Mouse (Mus musculus): Measurements from ENCODE around the gene Srsf4. TPM values are rescaled to one million over a fixed set of nuclear protein-coding genes. Genes with fewer than 3 reads are reported as not detected.

Srsf4 gene
- total and polyA plus RNA-seq, 3 experiments, result 20.4 to 34.9 (median 31.9) TPM

DNA sequence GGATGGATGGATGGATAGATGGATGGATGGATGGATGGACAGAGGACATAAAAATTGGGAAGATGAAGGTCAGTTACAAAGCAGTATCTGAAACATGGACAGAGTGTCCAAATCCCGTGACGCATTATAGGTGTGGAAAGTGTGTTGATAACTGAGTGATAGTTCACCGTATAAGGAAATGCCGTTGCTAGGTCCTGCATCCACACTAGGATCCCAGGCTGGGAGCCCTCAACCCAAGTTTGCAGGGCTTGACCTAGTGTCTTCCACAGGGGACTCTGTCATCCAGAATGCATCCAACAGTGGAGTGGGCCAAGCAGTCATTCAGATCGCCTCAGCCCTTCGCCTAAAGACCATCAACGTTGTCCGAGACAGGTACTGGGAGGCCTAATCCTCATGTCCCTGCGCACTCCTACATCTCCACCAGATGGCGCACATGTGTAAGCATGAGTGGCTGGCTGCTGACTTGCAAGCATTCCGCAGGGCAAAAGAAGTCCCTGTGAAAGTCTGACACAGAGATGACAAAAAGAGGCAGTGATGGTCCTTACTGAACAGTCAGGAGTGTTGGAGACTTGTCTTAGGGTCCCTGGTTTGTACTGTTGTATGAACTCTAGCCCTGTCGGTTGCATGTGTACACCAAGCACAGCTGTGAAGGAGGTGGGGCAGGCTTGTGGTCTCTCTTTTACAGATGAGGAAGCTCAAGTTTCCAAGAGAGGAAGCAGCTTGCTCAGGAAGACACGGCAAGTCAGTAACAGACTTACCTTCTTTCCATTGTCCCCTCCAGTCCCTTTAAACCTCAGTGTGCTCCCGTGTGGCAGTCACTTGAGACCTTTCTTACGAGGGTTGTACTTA, 12.7 kb upstream of the Srsf4 start:
- TF ChIP-seq EP300 (IDR thresholded peaks at IDR 0.05; ENCODE audit: insufficient read depth, low read depth, low read length) (peak; percentile 93), POLR2A (IDR thresholded peaks at IDR 0.05; ENCODE audit: insufficient read depth, low read depth, low read length) (no peak), CTCF (IDR thresholded peaks at IDR 0.05) (no peak; the same call in none of the 2 replicates)
- no peaks in the 10 kb centered on the region for H3K79me2 ChIP-seq (replicated peaks; ENCODE audit: control insufficient read depth, insufficient read depth, low read length)
- intact Hi-C loops (cut with DNase I), result loop anchor here (2.0 to 5.0 kb wide), 4 partner anchors 118 to 317 kb away; no protein-coding TSS in a partner anchor
- H3K4me3 ChIP-seq, result no peak overlapping the region
- peak; percentile 80 to 85 for DNase-seq
- WGBS, result 38% methylated on average over 15 of the region's 15 CpGs
- H3K27ac ChIP-seq, result no peak overlapping the region
- no peaks in the 10 kb centered on the region for H3K27me3 ChIP-seq (ENCODE audit: control insufficient read depth, insufficient read depth, low read length)
- peaks cover 2% of the 10 kb centered on the region for H3K4me1 ChIP-seq (ENCODE audit: control insufficient read depth, insufficient read depth, low read length)
- H3K36me3 ChIP-seq (ENCODE audit: control insufficient read depth, insufficient read depth, low read length), result no peaks in the 10 kb centered on the region
- no peak overlapping the region for H3K9ac ChIP-seq (ENCODE audit: low read depth, low read length)

DNA sequence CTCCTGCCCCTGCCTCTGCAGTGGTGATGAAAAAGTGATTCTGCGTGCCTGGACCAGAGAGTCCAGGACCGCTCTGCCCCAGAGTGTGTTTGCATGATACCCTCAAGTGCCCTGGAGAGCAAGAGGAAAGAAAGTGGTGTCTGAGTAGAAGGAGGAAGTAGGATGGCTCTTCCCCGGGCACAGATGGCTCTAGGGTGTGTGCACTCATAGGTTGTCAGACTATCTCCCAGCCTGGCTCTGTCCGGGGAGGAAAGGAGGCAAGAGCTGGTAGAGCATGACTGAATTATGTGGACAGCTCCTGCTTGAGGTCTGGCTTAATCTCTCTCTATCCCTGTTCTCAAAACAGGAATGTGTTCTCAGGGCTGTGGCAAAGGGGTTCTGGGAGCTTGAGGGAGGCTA, 12.1 kb upstream of the Srsf4 start:
- WGBS, result 67% methylated on average over 4 of the region's 4 CpGs
- peak in 1 of 2 experiments; percentile 30 for DNase-seq
- Histone ChIP-seq H3K27me3 (ENCODE audit: control insufficient read depth, insufficient read depth, low read length) (no peaks in the 10 kb centered on the region), H3K9ac (ENCODE audit: low read depth, low read length) (no peak overlapping the region), H3K4me3 (no peak overlapping the region), H3K79me2 (replicated peaks; ENCODE audit: control insufficient read depth, insufficient read depth, low read length) (no peaks in the 10 kb centered on the region), H3K4me1 (ENCODE audit: control insufficient read depth, insufficient read depth, low read length) (no peaks in the 10 kb centered on the region; the same call in 1 of the 2 replicates), H3K27ac (no peak overlapping the region), H3K36me3 (ENCODE audit: control insufficient read depth, insufficient read depth, low read length) (no peaks in the 10 kb centered on the region)
- intact Hi-C loops (cut with DNase I), result loop anchor here (2.0 to 5.0 kb wide), 4 partner anchors 117 to 316 kb away; no protein-coding TSS in a partner anchor
- no peak for TF ChIP-seq CTCF (IDR thresholded peaks at IDR 0.05)
- TF ChIP-seq POLR2A (IDR thresholded peaks at IDR 0.05; ENCODE audit: insufficient read depth, low read depth, low read length), result no peak
- no peak for TF ChIP-seq EP300 (IDR thresholded peaks at IDR 0.05; ENCODE audit: insufficient read depth, low read depth, low read length)

DNA sequence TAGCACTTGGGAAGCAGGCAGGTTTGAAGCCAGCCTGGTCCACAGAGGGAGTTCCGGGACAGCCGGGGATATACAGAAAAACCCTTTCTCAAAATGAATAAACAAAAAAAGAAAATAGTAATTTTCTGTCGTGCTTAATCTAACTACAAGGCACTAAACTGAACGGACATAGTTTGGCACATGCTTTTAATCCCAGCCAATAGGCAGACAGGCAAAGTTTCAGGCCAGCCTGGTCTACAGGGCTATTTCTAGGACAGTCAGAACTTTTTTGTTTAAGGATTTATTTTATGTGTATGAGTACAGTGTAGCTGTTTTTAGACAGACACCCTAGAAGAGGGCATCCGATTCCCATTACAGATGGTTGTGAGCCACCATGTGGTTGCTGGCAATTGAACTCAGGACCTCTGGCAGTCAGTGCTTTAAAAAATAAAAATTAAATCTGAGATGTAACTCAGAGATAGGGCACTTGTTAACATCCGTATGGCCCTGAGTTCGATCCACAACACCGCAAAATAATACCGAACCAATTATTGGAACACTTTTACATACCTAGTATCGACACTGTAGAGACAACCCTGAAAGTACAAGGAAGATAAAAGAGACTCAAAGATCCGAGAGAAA, 635 bp upstream of the Srsf4 start:
- intact Hi-C loops (cut with DNase I), result no loop called here
- Histone ChIP-seq H3K9ac (ENCODE audit: low read depth, low read length) (peak overlapping the region; percentile 63; the same call in 1 of the 2 replicates), H3K4me3 (peak overlapping the region; percentile 85), H3K4me1 (ENCODE audit: control insufficient read depth, insufficient read depth, low read length) (peaks cover 16% of the 10 kb centered on the region), H3K27me3 (ENCODE audit: control insufficient read depth, insufficient read depth, low read length) (no peaks in the 10 kb centered on the region), H3K27ac (peak overlapping the region; percentile 93), H3K79me2 (replicated peaks; ENCODE audit: control insufficient read depth, insufficient read depth, low read length) (peaks cover 3% of the 10 kb centered on the region), H3K36me3 (ENCODE audit: control insufficient read depth, insufficient read depth, low read length) (peaks cover 21% of the 10 kb centered on the region)
- 8% methylated on average over 11 of the region's 11 CpGs for WGBS
- no peak for DNase-seq
- TF ChIP-seq CTCF (IDR thresholded peaks at IDR 0.05) (no peak), EP300 (IDR thresholded peaks at IDR 0.05; ENCODE audit: insufficient read depth, low read depth, low read length) (no peak), POLR2A (IDR thresholded peaks at IDR 0.05; ENCODE audit: insufficient read depth, low read depth, low read length) (no peak)

DNA sequence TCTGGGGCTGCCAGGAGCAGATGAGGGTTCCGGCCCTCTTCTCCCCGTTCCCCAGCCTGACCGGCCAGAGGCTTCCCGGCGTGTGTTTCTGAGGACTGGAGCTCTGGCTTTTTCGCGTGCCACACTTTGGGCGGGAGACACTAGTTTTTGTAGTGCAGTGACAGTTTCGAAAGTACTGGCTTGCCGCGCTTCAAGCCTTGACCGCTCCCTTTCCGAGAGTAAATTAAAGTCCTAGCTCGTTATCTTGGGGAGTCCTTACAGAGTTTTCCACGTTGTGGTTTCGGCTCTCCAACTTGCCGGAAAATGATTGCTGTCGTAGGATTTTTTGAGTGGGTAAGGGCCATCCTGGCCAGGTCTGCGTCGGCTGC, 736 bp downstream of the Srsf4 start:
- H3K27me3 ChIP-seq (ENCODE audit: control insufficient read depth, insufficient read depth, low read length), result no peaks in the 10 kb centered on the region
- H3K4me3 ChIP-seq, result peak overlapping the region; percentile 98
- H3K4me1 ChIP-seq (ENCODE audit: control insufficient read depth, insufficient read depth, low read length), result peaks cover 21% of the 10 kb centered on the region
- H3K27ac ChIP-seq, result peak overlapping the region; percentile 100
- under 1% methylated on average over 20 of the region's 20 CpGs for WGBS
- H3K36me3 ChIP-seq (ENCODE audit: control insufficient read depth, insufficient read depth, low read length), result peaks cover 24% of the 10 kb centered on the region
- DNase-seq, result no peak
- H3K9ac ChIP-seq (ENCODE audit: low read depth, low read length), result peak overlapping the region; percentile 99
- intact Hi-C loops (cut with DNase I), result loop anchor here (2.0 kb wide), 1 partner anchor 41 kb away; no protein-coding TSS in a partner anchor
- peaks cover 3% of the 10 kb centered on the region for H3K79me2 ChIP-seq (replicated peaks; ENCODE audit: control insufficient read depth, insufficient read depth, low read length)
- no peak for TF ChIP-seq CTCF (IDR thresholded peaks at IDR 0.05)
- TF ChIP-seq EP300 (IDR thresholded peaks at IDR 0.05; ENCODE audit: insufficient read depth, low read depth, low read length), result no peak
- TF ChIP-seq POLR2A (IDR thresholded peaks at IDR 0.05; ENCODE audit: insufficient read depth, low read depth, low read length), result no peak

DNA sequence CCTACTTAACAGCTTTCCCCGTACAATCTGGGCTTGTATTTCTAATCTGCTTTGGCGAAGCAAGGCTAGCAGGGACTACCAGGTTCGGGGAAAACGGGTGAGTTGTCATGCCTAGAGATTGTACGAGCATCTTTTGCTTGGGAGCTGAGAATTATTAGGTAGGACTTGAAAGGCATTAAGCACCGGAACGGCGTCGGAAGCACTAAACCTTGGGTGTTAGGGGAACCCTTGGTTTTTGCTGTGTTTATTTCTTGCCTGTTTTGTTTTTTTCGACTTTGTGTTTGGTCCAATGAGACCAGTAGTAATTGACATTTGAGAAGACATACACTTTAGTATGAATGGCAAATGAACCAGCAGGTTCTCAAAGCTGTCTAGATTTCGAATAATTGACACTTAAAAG, 1.1 kb downstream of the Srsf4 start:
- peak overlapping the region; percentile 100 for H3K27ac ChIP-seq
- DNase-seq, result no peak
- peak overlapping the region; percentile 99 for H3K9ac ChIP-seq (ENCODE audit: low read depth, low read length)
- H3K79me2 ChIP-seq (replicated peaks; ENCODE audit: control insufficient read depth, insufficient read depth, low read length), result peaks cover 6% of the 10 kb centered on the region
- peaks cover 27% of the 10 kb centered on the region for H3K36me3 ChIP-seq (ENCODE audit: control insufficient read depth, insufficient read depth, low read length)
- intact Hi-C loops (cut with DNase I), result loop anchor here (2.0 kb wide), 1 partner anchor 40 kb away; no protein-coding TSS in a partner anchor
- peaks cover 25% of the 10 kb centered on the region for H3K4me1 ChIP-seq (ENCODE audit: control insufficient read depth, insufficient read depth, low read length)
- H3K27me3 ChIP-seq (ENCODE audit: control insufficient read depth, insufficient read depth, low read length), result no peaks in the 10 kb centered on the region
- TF ChIP-seq CTCF (IDR thresholded peaks at IDR 0.05), result no peak
- TF ChIP-seq EP300 (IDR thresholded peaks at IDR 0.05; ENCODE audit: insufficient read depth, low read depth, low read length), result no peak
- TF ChIP-seq POLR2A (IDR thresholded peaks at IDR 0.05; ENCODE audit: insufficient read depth, low read depth, low read length), result no peak
- peak overlapping the region; percentile 98 for H3K4me3 ChIP-seq
- WGBS, result 2% methylated on average over 11 of the region's 11 CpGs
